Comparison of ENCODE assay signal across 8 mouse cellular contexts in the genomic region with DNA sequence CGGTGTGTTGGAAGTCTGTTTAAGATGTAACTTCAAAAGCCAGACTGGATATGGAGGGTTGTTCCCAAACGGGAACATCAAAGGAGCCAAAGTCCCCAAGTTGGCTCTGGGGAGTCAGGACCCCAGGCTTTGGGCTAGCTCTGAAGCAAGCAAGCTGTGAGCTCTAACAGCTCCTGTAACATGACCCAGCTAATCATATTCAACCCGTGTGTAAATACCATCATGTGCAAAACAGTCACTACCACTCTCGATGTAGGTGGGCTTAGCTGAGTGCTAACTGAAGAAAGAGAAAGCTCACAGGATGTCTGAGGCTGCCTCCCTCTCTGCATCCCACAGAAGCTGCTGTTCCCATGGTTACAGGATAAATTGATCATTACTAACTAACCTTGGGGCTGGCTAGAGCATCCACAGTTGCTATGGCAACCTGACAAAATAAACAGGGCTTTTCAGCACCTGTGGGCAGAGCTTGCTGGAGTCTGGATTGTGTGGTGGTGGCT. TPM values are rescaled to one million over a fixed set of nuclear protein-coding genes. Genes with fewer than 3 reads are reported as not detected.
A peak's percentile ranks its signal among the peaks of the same experiment; 100 is the strongest.
DNase-seq lines count a peak whose midpoint lies in the region; ATAC-seq and TF ChIP-seq lines count a peak whose summit lies in the region.

No protein-coding gene starts in this region.

- H3K4me2 ChIP-seq in heart, embryonic 14.5 days (ENCODE audit: low read length): peak overlapping the region; percentile 96
- H3K4me2 ChIP-seq in midbrain, embryonic 16.5 days (ENCODE audit: low read length): peak overlapping the region; percentile 55

- TF ChIP-seq CTCF in cerebellum, adult 2 months (IDR thresholded peaks at IDR 0.05; ENCODE audit: borderline replicate concordance, insufficient read depth, low read depth, low read length): no peak
- no peak for TF ChIP-seq CTCF in heart, adult 2 months (IDR thresholded peaks at IDR 0.05)

- 13% methylated on average over 4 of the region's 4 CpGs for WGBS in heart, embryonic 14.5 days
- WGBS in midbrain, embryonic 16.5 days: 0% methylated on average over 4 of the region's 4 CpGs
- WGBS in cerebellum, adult 2 months: 30% methylated on average over 4 of the region's 4 CpGs
- 15% methylated on average over 4 of the region's 4 CpGs for WGBS in heart, adult 2 months

- H3K9ac ChIP-seq in heart, embryonic 14.5 days (ENCODE audit: low read length): no peak overlapping the region
- peak overlapping the region; percentile 86 for H3K9ac ChIP-seq in midbrain, embryonic 16.5 days (ENCODE audit: low read depth, low read length)
- H3K9ac ChIP-seq in heart, adult 2 months (ENCODE audit: low read depth, low read length): no peak overlapping the region

- no peak for ATAC-seq in heart, embryonic 14.5 days (ENCODE audit: insufficient number of reproducible peaks, insufficient read depth, low FRiP score, low read depth)
- peak; percentile 68 for ATAC-seq in inflammation-experienced regulatory T-cells, adult 6 months
- ATAC-seq in midbrain, embryonic 16.5 days: peak; percentile 73

- no peaks in the 10 kb centered on the region for H3K36me3 ChIP-seq in heart, embryonic 14.5 days (ENCODE audit: control insufficient read depth, insufficient read depth, low read length)
- no peaks in the 10 kb centered on the region for H3K36me3 ChIP-seq in midbrain, embryonic 16.5 days (ENCODE audit: control insufficient read depth, insufficient read depth, low read length)
- H3K36me3 ChIP-seq in heart, adult 2 months (ENCODE audit: control insufficient read depth, insufficient read depth, low read length): no peaks in the 10 kb centered on the region

- peak overlapping the region; percentile 53 to 54; a peak in 3 of 4 replicates for H3K4me3 ChIP-seq in heart, embryonic 14.5 days (ENCODE audit: control insufficient read depth in 1 of 2, insufficient read depth in 1 of 2, low read depth in 1 of 2, low read length in 2 of 2)
- peak overlapping the region; percentile 73 for H3K4me3 ChIP-seq in midbrain, embryonic 16.5 days (ENCODE audit: low read depth, low read length)
- H3K4me3 ChIP-seq in cerebellum, adult 2 months (replicated peaks; ENCODE audit: insufficient read depth, low read depth, low read length): no peak overlapping the region
- no peak overlapping the region for H3K4me3 ChIP-seq in heart, adult 2 months

- TF ChIP-seq EP300 in heart, adult 2 months (IDR thresholded peaks at IDR 0.05; ENCODE audit: insufficient read depth, low read depth, low read length): no peak

- no peak for TF ChIP-seq POLR2A in cerebellum, adult 2 months (IDR thresholded peaks at IDR 0.05; ENCODE audit: borderline replicate concordance, insufficient read depth, low read length)
- TF ChIP-seq POLR2A in heart, adult 2 months (IDR thresholded peaks at IDR 0.05; ENCODE audit: insufficient read depth, low read depth, low read length): no peak

- H3K27ac ChIP-seq in heart, embryonic 14.5 days (replicated peaks in 1 of 2; ENCODE audit: control insufficient read depth in 1 of 2, insufficient read depth in 1 of 2, low read depth in 2 of 2, low read length in 2 of 2): no peak overlapping the region
- peak overlapping the region; percentile 85 for H3K27ac ChIP-seq in midbrain, embryonic 16.5 days (ENCODE audit: low read length)
- no peak overlapping the region for H3K27ac ChIP-seq in cerebellum, adult 2 months (ENCODE audit: insufficient read depth, low read length)
- H3K27ac ChIP-seq in heart, adult 2 months: no peak overlapping the region

- intact Hi-C loops in heart, adult 2 months (cut with DNase I): no loop called here

- H3K9me3 ChIP-seq in heart, embryonic 14.5 days (ENCODE audit: control insufficient read depth, low read length): no peaks in the 10 kb centered on the region
- no peaks in the 10 kb centered on the region for H3K9me3 ChIP-seq in midbrain, embryonic 16.5 days (replicated peaks; ENCODE audit: control insufficient read depth, low read length, poor library complexity, severe bottlenecking)

- peaks cover 11% of the 10 kb centered on the region; the same call in 1 of the 2 replicates for H3K27me3 ChIP-seq in heart, embryonic 14.5 days (ENCODE audit: control insufficient read depth, insufficient read depth, low read length)
- no peaks in the 10 kb centered on the region for H3K27me3 ChIP-seq in midbrain, embryonic 16.5 days (ENCODE audit: control insufficient read depth, insufficient read depth, low read depth, low read length)
- H3K27me3 ChIP-seq in cerebellum, adult 2 months (ENCODE audit: control insufficient read depth, insufficient read depth, low read length): no peaks in the 10 kb centered on the region
- H3K27me3 ChIP-seq in heart, adult 2 months (ENCODE audit: control insufficient read depth, insufficient read depth, low read length): no peaks in the 10 kb centered on the region

- H3K4me1 ChIP-seq in heart, embryonic 14.5 days (ENCODE audit: control insufficient read depth in 2 of 2, insufficient read depth in 2 of 2, low read length in 2 of 2): peaks cover 7 to 9% of the 10 kb centered on the region in 2 experiments; a peak in 2 of 4 replicates
- peaks cover 46% of the 10 kb centered on the region for H3K4me1 ChIP-seq in midbrain, embryonic 16.5 days (ENCODE audit: control insufficient read depth, insufficient read depth, low read length)
- H3K4me1 ChIP-seq in cerebellum, adult 2 months (ENCODE audit: control insufficient read depth, insufficient read depth, low read length): peaks cover 8% of the 10 kb centered on the region
- H3K4me1 ChIP-seq in heart, adult 2 months (ENCODE audit: control insufficient read depth, insufficient read depth, low read length): no peaks in the 10 kb centered on the region

- H3K79me2 ChIP-seq in heart, adult 2 months (replicated peaks; ENCODE audit: control insufficient read depth, insufficient read depth, low read length): no peaks in the 10 kb centered on the region

- DNase-seq in heart, postnatal 4 days: no peak
- peak; percentile 77 for DNase-seq in embryo, embryonic 11 days
- no peak for DNase-seq in cerebellum, adult 2 months
- no peak for DNase-seq in heart, adult 2 months
- DNase-seq in lung, postnatal 25 days (ENCODE audit: low spot score): no peak

RNA-seq across cellular contexts. Expression of a gene that starts 1.5 kb away (rescaled TPM):
- 0.30 and 0.72 TPM in 2 replicates for polyA plus RNA-seq in heart, embryonic 14.5 days (2014; fragmentation: Nextera tagmentation; extraction: Ambion mirVana)
- total RNA-seq in heart, postnatal 4 days (2021): 1 to 10 TPM; 1.0 to 1.2 TPM
- polyA plus RNA-seq in inflammation-experienced regulatory T-cells, adult 6 months (2017; shearing (Covaris generic)): under 1 TPM; 0.47 to 0.67 (median 0.64) TPM
- polyA plus RNA-seq in midbrain, embryonic 16.5 days (2015; fragmentation: Nextera tagmentation; extraction: Ambion mirVana): 16.3 and 16.7 TPM in 2 replicates
- 5.8 and 6.7 TPM in 2 replicates for polyA plus RNA-seq in cerebellum, adult 2 months (2012; rRNA removed)
- total RNA-seq in heart, adult 2 months (2021): under 1 TPM; 0.14 to 0.16 TPM
- 1.0 and 1.1 TPM in 2 replicates for polyA plus RNA-seq in heart, adult 2 months (2012; rRNA removed)

Comparison
In these comparisons a context has a peak if more than half of its experiments do, and no peak if none do; other contexts are left out.
1. H3K4me3 ChIP-seq: peak in heart, embryonic 14.5 days (2 of 2) and midbrain, embryonic 16.5 days (single experiment); none in cerebellum, adult 2 months (single experiment) and heart, adult 2 months (single experiment).